In genomic region chr6:8209047-8209865, GRCm38 (mm10) we compare ENCODE assay signal across 8 mouse cellular contexts. TPM values are rescaled to one million over a fixed set of nuclear protein-coding genes. Genes with fewer than 3 reads are reported as not detected.
DNase-seq lines count a peak whose midpoint lies in the region; ATAC-seq and TF ChIP-seq lines count a peak whose summit lies in the region.

TSS of gene Mios (plus strand) at chr6:8209222.

- H3K4me2 ChIP-seq in heart, embryonic 15.5 days, result peak within 1 kb of the TSS; percentile 65
- H3K4me2 ChIP-seq in liver, embryonic 14.5 days (ENCODE audit: low read depth), result peak within 1 kb of the TSS; percentile 82
- peak within 1 kb of the TSS; percentile 50 for H3K4me2 ChIP-seq in neural tube, embryonic 11.5 days (ENCODE audit: low read depth)
- peak within 1 kb of the TSS; percentile 67 for H3K4me2 ChIP-seq in stomach, postnatal 0 days (replicated peaks; ENCODE audit: low read depth)

- H3K9me3 ChIP-seq in heart, embryonic 15.5 days (replicated peaks), result no peaks in the 10 kb centered on the region
- no peaks in the 10 kb centered on the region for H3K9me3 ChIP-seq in liver, embryonic 14.5 days (ENCODE audit: control insufficient read depth, low read length)
- H3K9me3 ChIP-seq in neural tube, embryonic 11.5 days (ENCODE audit: control insufficient read depth, low read length), result no peaks in the 10 kb centered on the region
- no peaks in the 10 kb centered on the region for H3K9me3 ChIP-seq in stomach, postnatal 0 days (ENCODE audit: control insufficient read depth, low read length)

- H3K27me3 ChIP-seq in heart, embryonic 15.5 days, result no peaks in the 10 kb centered on the region
- no peaks in the 10 kb centered on the region for H3K27me3 ChIP-seq in liver, embryonic 14.5 days (ENCODE audit: control insufficient read depth, insufficient read depth, low read length)
- H3K27me3 ChIP-seq in neural tube, embryonic 11.5 days (ENCODE audit: control insufficient read depth, insufficient read depth, low read length), result no peaks in the 10 kb centered on the region
- H3K27me3 ChIP-seq in stomach, postnatal 0 days (ENCODE audit: control insufficient read depth, insufficient read depth, low read length), result no peaks in the 10 kb centered on the region

- H3K9ac ChIP-seq in heart, embryonic 15.5 days, result peak within 1 kb of the TSS; percentile 90
- H3K9ac ChIP-seq in liver, embryonic 14.5 days (replicated peaks), result peak within 1 kb of the TSS; percentile 83
- H3K9ac ChIP-seq in neural tube, embryonic 11.5 days (ENCODE audit: low read length), result peak within 1 kb of the TSS; percentile 91
- peak within 1 kb of the TSS; percentile 95 for H3K9ac ChIP-seq in stomach, postnatal 0 days (ENCODE audit: low read length)

- TF ChIP-seq EP300 in liver, embryonic 14.5 days (IDR thresholded peaks at IDR 0.05; ENCODE audit: low read depth), result no peak
- TF ChIP-seq EP300 in stomach, postnatal 0 days (optimal IDR thresholded peaks at IDR 0.05), result no peak

- peak; percentile 94 for DNase-seq in CD4-positive, CD25-positive, alpha-beta regulatory T cell, adult 2 months (ENCODE audit: low read depth, low spot score)
- DNase-seq in fibroblast of lung, adult 2 months (ENCODE audit: low read depth), result peak; percentile 80
- DNase-seq in kidney, postnatal 25 days, result peak; percentile 84 to 94
- DNase-seq in liver, embryonic 14.5 days (ENCODE audit: low read depth in 3 of 3, low spot score in 3 of 3), result peak; percentile 71 to 83 (median 79)
- DNase-seq in neural tube, embryonic 11.5 days (ENCODE audit: low spot score), result peak; percentile 97
- DNase-seq in stomach, postnatal 0 days (ENCODE audit: low spot score), result peak; percentile 94

- peak within 1 kb of the TSS; percentile 36 for H3K27ac ChIP-seq in brown adipose tissue, adult 24 weeks (replicated peaks; ENCODE audit: low read depth, low read length)
- H3K27ac ChIP-seq in heart, embryonic 15.5 days, result peak within 1 kb of the TSS; percentile 97
- peak within 1 kb of the TSS; percentile 63 for H3K27ac ChIP-seq in liver, embryonic 14.5 days
- peak within 1 kb of the TSS; percentile 92 for H3K27ac ChIP-seq in neural tube, embryonic 11.5 days (ENCODE audit: low read depth, low read length)
- H3K27ac ChIP-seq in stomach, postnatal 0 days (replicated peaks), result peak within 1 kb of the TSS; percentile 96

- ATAC-seq in heart, embryonic 15.5 days (replicated peaks; ENCODE audit: insufficient number of reproducible peaks, insufficient read depth, low FRiP score, low read depth), result peak; percentile 97
- ATAC-seq in liver, embryonic 14.5 days (ENCODE audit: insufficient read depth), result peak; percentile 97
- ATAC-seq in neural tube, embryonic 11.5 days (ENCODE audit: insufficient read depth, low FRiP score, low TSS enrichment), result peak; percentile 98
- peak; percentile 97 for ATAC-seq in stomach, postnatal 0 days (ENCODE audit: low FRiP score, low TSS enrichment)

- WGBS in heart, embryonic 15.5 days, result under 1% methylated on average over 84 of the region's 90 CpGs
- WGBS in liver, embryonic 14.5 days (ENCODE audit: insufficient replicate concordance), result under 1% methylated on average over 75 of the region's 90 CpGs
- WGBS in neural tube, embryonic 11.5 days, result 1% methylated on average over 87 of the region's 90 CpGs
- under 1% methylated on average over 70 of the region's 90 CpGs for WGBS in stomach, postnatal 0 days

- peak; percentile 55 for TF ChIP-seq CTCF in liver, embryonic 14.5 days (IDR thresholded peaks at IDR 0.05; ENCODE audit: low read depth)
- peak; percentile 53; the same call in 1 of the 2 replicates for TF ChIP-seq CTCF in stomach, postnatal 0 days (IDR thresholded peaks at IDR 0.05; ENCODE audit: low read depth)

- peaks cover 9% of the 10 kb centered on the region for H3K4me1 ChIP-seq in brown adipose tissue, adult 24 weeks (ENCODE audit: control insufficient read depth, insufficient read depth, insufficient read length, low read length)
- H3K4me1 ChIP-seq in heart, embryonic 15.5 days (replicated peaks), result peaks cover 9% of the 10 kb centered on the region
- H3K4me1 ChIP-seq in liver, embryonic 14.5 days (replicated peaks; ENCODE audit: control insufficient read depth in 2 of 2, insufficient read depth in 2 of 2, low read length in 1 of 2), result peaks cover 8 to 10% of the 10 kb centered on the region in 2 experiments
- peaks cover 3% of the 10 kb centered on the region; the same call in 1 of the 2 replicates for H3K4me1 ChIP-seq in neural tube, embryonic 11.5 days (ENCODE audit: control insufficient read depth, insufficient read depth, low read length)
- no peaks in the 10 kb centered on the region for H3K4me1 ChIP-seq in stomach, postnatal 0 days (replicated peaks; ENCODE audit: control insufficient read depth, insufficient read depth)

- H3K4me3 ChIP-seq in brown adipose tissue, adult 24 weeks (ENCODE audit: insufficient read depth, low read depth, low read length), result peak within 1 kb of the TSS; percentile 65
- peak within 1 kb of the TSS; percentile 95 for H3K4me3 ChIP-seq in heart, embryonic 15.5 days
- H3K4me3 ChIP-seq in liver, embryonic 14.5 days (ENCODE audit: insufficient read depth in 1 of 2, low read depth in 2 of 2, low read length in 2 of 2), result peak within 1 kb of the TSS; percentile 80 to 81
- H3K4me3 ChIP-seq in neural tube, embryonic 11.5 days (ENCODE audit: low read depth, low read length), result peak within 1 kb of the TSS; percentile 84
- peak within 1 kb of the TSS; percentile 81 for H3K4me3 ChIP-seq in stomach, postnatal 0 days (ENCODE audit: low read depth, low read length)

- H3K36me3 ChIP-seq in heart, embryonic 15.5 days, result peaks cover 5% of the 10 kb centered on the region; the same call in 1 of the 2 replicates
- no peaks in the 10 kb centered on the region; the same call in 1 of the 2 replicates for H3K36me3 ChIP-seq in liver, embryonic 14.5 days (replicated peaks; ENCODE audit: control insufficient read depth, insufficient read depth, low read depth)
- H3K36me3 ChIP-seq in neural tube, embryonic 11.5 days (ENCODE audit: control insufficient read depth, insufficient read depth, low read length), result no peaks in the 10 kb centered on the region
- no peaks in the 10 kb centered on the region for H3K36me3 ChIP-seq in stomach, postnatal 0 days (ENCODE audit: control insufficient read depth, insufficient read depth, low read length)

RNA-seq across cellular contexts. Expression of gene Mios, which starts in this region (rescaled TPM):
- polyA plus RNA-seq in brown adipose tissue, adult 24 weeks (2012; ENCODE audit: insufficient read depth, insufficient read length, missing spikeins), result 8.4 and 10.7 TPM in 2 replicates
- polyA plus RNA-seq in heart, embryonic 15.5 days (2015; fragmentation: Nextera tagmentation; extraction: Ambion mirVana), result 15.6 and 17.0 TPM in 2 replicates
- 3.6 and 5.1 TPM in 2 replicates for polyA plus RNA-seq in liver, embryonic 14.5 days (2012; rRNA removed)
- polyA plus RNA-seq in liver, embryonic 14.5 days (2014; fragmentation: Nextera tagmentation; extraction: Ambion mirVana), result 12.8 and 13.4 TPM in 2 replicates
- polyA plus RNA-seq in neural tube, embryonic 11.5 days (2014; fragmentation: Nextera tagmentation; extraction: Ambion mirVana), result 29.5 and 30.0 TPM in 2 replicates
- 11.9 and 12.7 TPM in 2 replicates for polyA plus RNA-seq in stomach, postnatal 0 days (2015; fragmentation: Nextera tagmentation; extraction: Ambion mirVana)

Comparison
In these comparisons a context has a peak if more than half of its experiments do, and no peak if none do; other contexts are left out.
1. Peak in every context shown above with its lines: DNase-seq, ATAC-seq, H3K4me3 ChIP-seq and H3K27ac ChIP-seq.
2. H3K27ac ChIP-seq: peak in every context shown above with its lines; median percentile 97 in heart, embryonic 15.5 days; 96 in stomach, postnatal 0 days; 92 in neural tube, embryonic 11.5 days; 63 in liver, embryonic 14.5 days; 36 in brown adipose tissue, adult 24 weeks.